Comparison of ENCODE assay signal across 20 mouse cellular contexts in genomic region chr9:109939401-109939800, GRCm38 (mm10). TPM values are rescaled to one million over a fixed set of nuclear protein-coding genes. Genes with fewer than 3 reads are reported as not detected.
A peak's percentile ranks its signal among the peaks of the same experiment; 100 is the strongest.
DNase-seq lines count a peak whose midpoint lies in the region; ATAC-seq and TF ChIP-seq lines count a peak whose summit lies in the region.
"Had no signal": no experiment of that assay in that cellular context is flagged by ENCODE, and none has a peak within 500 bp of the region (broad histone marks: within the 10 kb centered on the region; RNA-seq: fewer than 3 reads in every experiment).

No protein-coding gene starts in this region.

- no peaks in the 10 kb centered on the region; the same call in 1 of the 2 replicates for H3K79me2 ChIP-seq in MEL (ENCODE audit: control insufficient read depth, insufficient read depth, low read length, poor library complexity)

- peak; percentile 40 for TF ChIP-seq CTCF in intestine, postnatal 0 days (IDR thresholded peaks at IDR 0.05; ENCODE audit: low read depth)
- TF ChIP-seq CTCF in MEL (IDR thresholded peaks at IDR 0.05 in 2 of 3, conservative IDR thresholded peaks at IDR 0.05 in 1 of 3; ENCODE audit: control insufficient read depth in 1 of 3, insufficient read depth in 1 of 3, low read depth in 2 of 3, low read length in 3 of 3, poor library complexity in 1 of 3, severe bottlenecking in 1 of 3), result peak in 2 of 3 experiments; percentile 24 to 64; a peak in 3 of 6 replicates

- no peaks in the 10 kb centered on the region for H3K27me3 ChIP-seq in intestine, postnatal 0 days (replicated peaks; ENCODE audit: control insufficient read depth, insufficient read depth, low read length)
- no peaks in the 10 kb centered on the region for H3K27me3 ChIP-seq in intestine, embryonic 15.5 days (replicated peaks)
- no peaks in the 10 kb centered on the region for H3K27me3 ChIP-seq in MEL (ENCODE audit: control insufficient read depth in 1 of 2, insufficient read depth in 2 of 2, low read length in 2 of 2)
- H3K27me3 ChIP-seq in splenic B cell, adult 2 months (ENCODE audit: control insufficient read depth, insufficient read depth, low read length, poor library complexity, severe bottlenecking), result no peaks in the 10 kb centered on the region
- H3K27me3 ChIP-seq: embryonic facial prominence, embryonic 13.5 days; heart, embryonic 15.5 days; limb, embryonic 12.5 days; liver, embryonic 15.5 days had no signal

- 98% methylated on average over 3 of the region's 3 CpGs for WGBS in intestine, postnatal 0 days
- 97% methylated on average over 3 of the region's 3 CpGs for WGBS in intestine, embryonic 15.5 days

- H3K36me3 ChIP-seq in intestine, postnatal 0 days (ENCODE audit: control insufficient read depth, insufficient read depth), result no peaks in the 10 kb centered on the region
- H3K36me3 ChIP-seq in intestine, embryonic 15.5 days, result no peaks in the 10 kb centered on the region
- H3K36me3 ChIP-seq in MEL (ENCODE audit: control insufficient read depth in 1 of 2, insufficient read depth in 2 of 2, low read length in 2 of 2), result 0 out of 4 replicates have a peak, but pooled peaks cover 0 to 3% of the 10 kb centered on the region in 2 experiments
- no peaks in the 10 kb centered on the region for H3K36me3 ChIP-seq in splenic B cell, adult 2 months (ENCODE audit: control insufficient read depth, insufficient read depth, low read length, poor library complexity, severe bottlenecking)
- H3K36me3 ChIP-seq: embryonic facial prominence, embryonic 13.5 days; G1E; heart, embryonic 15.5 days; limb, embryonic 12.5 days; liver, embryonic 15.5 days had no signal

- TF ChIP-seq RAD21 in MEL (IDR thresholded peaks at IDR 0.05; ENCODE audit: low read depth, low read length), result peak; percentile 58

- no peak for TF ChIP-seq EP300 in MEL (IDR thresholded peaks at IDR 0.05; ENCODE audit: low read depth in 1 of 2, low read length in 2 of 2)

- DNase-seq in thymus, postnatal 0 days (ENCODE audit: low spot score), result peak; percentile 10
- no peak for DNase-seq in thymus, postnatal 10 days (ENCODE audit: low spot score in 2 of 2)
- peak; percentile 38 for DNase-seq in MEL (ENCODE audit: low read depth, low spot score)
- peak; percentile 34 for DNase-seq in splenic B cell, adult 2 months (ENCODE audit: low read depth, low spot score)
- no peak for DNase-seq in embryo, embryonic 10 days (ENCODE audit: low spot score)
- no peak for DNase-seq in cerebellum, postnatal 36 days
- DNase-seq: cerebellum, adult 11-12 months; gastrocnemius, postnatal 36 days; midbrain, embryonic 14.5 days; thymus, adult 18-20 months had no signal

- ATAC-seq in intestine, postnatal 0 days, result no peak
- ATAC-seq in intestine, embryonic 15.5 days, result no peak
- ATAC-seq: activated CD4-positive, CD25-positive, alpha-beta regulatory T cell, adult 4 months had no signal

- H3K9ac ChIP-seq in intestine, postnatal 0 days (ENCODE audit: low read depth, low read length), result no peak overlapping the region
- no peak overlapping the region for H3K9ac ChIP-seq in intestine, embryonic 15.5 days
- H3K9ac ChIP-seq in MEL (ENCODE audit: control insufficient read depth, low read depth, low read length, poor library complexity, severe bottlenecking), result no peak overlapping the region
- H3K9ac ChIP-seq: embryonic facial prominence, embryonic 13.5 days; heart, embryonic 15.5 days; hindbrain, embryonic 14.5 days; limb, embryonic 12.5 days; liver, embryonic 15.5 days had no signal

- H3K4me2 ChIP-seq in intestine, postnatal 0 days (replicated peaks; ENCODE audit: low read depth), result no peak overlapping the region
- no peak overlapping the region for H3K4me2 ChIP-seq in intestine, embryonic 15.5 days (replicated peaks)
- H3K4me2 ChIP-seq: embryonic facial prominence, embryonic 13.5 days; heart, embryonic 15.5 days; hindbrain, embryonic 14.5 days; limb, embryonic 12.5 days; liver, embryonic 15.5 days had no signal

- no peak overlapping the region for H3K27ac ChIP-seq in intestine, postnatal 0 days (ENCODE audit: low read depth, low read length)
- H3K27ac ChIP-seq in intestine, embryonic 15.5 days, result no peak overlapping the region
- no peak overlapping the region for H3K27ac ChIP-seq in MEL (ENCODE audit: control insufficient read depth, low read depth, low read length)
- H3K27ac ChIP-seq: embryonic facial prominence, embryonic 13.5 days; heart, embryonic 15.5 days; hindbrain, embryonic 14.5 days; limb, embryonic 12.5 days; liver, embryonic 15.5 days; macrophage had no signal

- no peaks in the 10 kb centered on the region for H3K4me1 ChIP-seq in intestine, postnatal 0 days (replicated peaks; ENCODE audit: control insufficient read depth, insufficient read depth, low read length)
- peaks cover 6% of the 10 kb centered on the region; the same call in 1 of the 2 replicates for H3K4me1 ChIP-seq in intestine, embryonic 15.5 days (replicated peaks)
- H3K4me1 ChIP-seq in MEL (ENCODE audit: control insufficient read depth in 1 of 2, insufficient read depth in 2 of 2, low read length in 2 of 2), result 0 out of 4 replicates have a peak, but pooled peaks cover 0 to 3% of the 10 kb centered on the region in 2 experiments
- H3K4me1 ChIP-seq: embryonic facial prominence, embryonic 13.5 days; limb, embryonic 12.5 days had no signal

- no peak for TF ChIP-seq POLR2A in MEL (IDR thresholded peaks at IDR 0.05; ENCODE audit: control insufficient read depth in 1 of 2, insufficient read depth in 1 of 2, low read depth in 1 of 2, low read length in 2 of 2, poor library complexity in 1 of 2)

- H3K4me3 ChIP-seq in intestine, postnatal 0 days (ENCODE audit: low read depth, low read length), result no peak overlapping the region
- H3K4me3 ChIP-seq in intestine, embryonic 15.5 days (replicated peaks), result no peak overlapping the region
- no peak overlapping the region for H3K4me3 ChIP-seq in MEL (ENCODE audit: control insufficient read depth in 1 of 2, insufficient read depth in 1 of 2, low read depth in 2 of 2, low read length in 2 of 2)
- H3K4me3 ChIP-seq: embryonic facial prominence, embryonic 13.5 days; heart, embryonic 15.5 days; limb, embryonic 12.5 days; liver, embryonic 15.5 days had no signal

- H3K9me3 ChIP-seq in intestine, postnatal 0 days (ENCODE audit: control insufficient read depth), result no peaks in the 10 kb centered on the region
- no peaks in the 10 kb centered on the region for H3K9me3 ChIP-seq in intestine, embryonic 15.5 days
- no peaks in the 10 kb centered on the region for H3K9me3 ChIP-seq in MEL (replicated peaks; ENCODE audit: insufficient read depth, low read length)
- H3K9me3 ChIP-seq: embryonic facial prominence, embryonic 13.5 days; G1E; heart, embryonic 15.5 days; limb, embryonic 12.5 days; liver, embryonic 15.5 days had no signal

TF ChIP-seq in MEL, 35 proteins besides CTCF, POLR2A, EP300 and RAD21:
- TF ChIP-seq ZNF384 (IDR thresholded peaks at IDR 0.05; ENCODE audit: low read depth, low read length), result peak; percentile 48
- TF ChIP-seq ELF1 (IDR thresholded peaks at IDR 0.05; ENCODE audit: low read depth, low read length), result no peak
- TF ChIP-seq ZKSCAN1 (IDR thresholded peaks at IDR 0.05; ENCODE audit: low read depth, low read length), result no peak
- no peak for TF ChIP-seq ZMIZ1 (IDR thresholded peaks at IDR 0.05; ENCODE audit: low read depth, low read length)
- TF ChIP-seq GABPA (IDR thresholded peaks at IDR 0.05; ENCODE audit: low read depth, low read length), result no peak
- no peak for TF ChIP-seq HCFC1 (IDR thresholded peaks at IDR 0.05; ENCODE audit: low read depth, low read length)
- TF ChIP-seq MAZ (IDR thresholded peaks at IDR 0.05; ENCODE audit: low read depth, low read length), result peak; percentile 31; the same call in 1 of the 2 replicates
- TF ChIP-seq ZC3H11A (IDR thresholded peaks at IDR 0.05; ENCODE audit: low read depth, low read length), result no peak; the same call in 1 of the 2 replicates
- TF ChIP-seq NRF1 (IDR thresholded peaks at IDR 0.05; ENCODE audit: insufficient read depth, low read depth, low read length, poor library complexity, severe bottlenecking), result no peak
- peak; percentile 60 for TF ChIP-seq SMC3 (IDR thresholded peaks at IDR 0.05; ENCODE audit: low read depth, low read length)
- no peak for TF ChIP-seq GATA1 (IDR thresholded peaks at IDR 0.05; ENCODE audit: low read depth, low read length)
- TF ChIP-seq BHLHE40 (IDR thresholded peaks at IDR 0.05; ENCODE audit: borderline replicate concordance, low read depth, low read length), result no peak

RNA-seq across cellular contexts. Expression of gene Map4, which starts 8.1 kb away (rescaled TPM):
- polyA plus RNA-seq in intestine, postnatal 0 days (2015; fragmentation: Nextera tagmentation; extraction: Ambion mirVana), result 26.0 and 28.4 TPM in 2 replicates
- polyA plus RNA-seq in intestine, embryonic 15.5 days (2015; fragmentation: Nextera tagmentation; extraction: Ambion mirVana), result 53.0 and 54.4 TPM in 2 replicates
- polyA plus RNA-seq in thymus, postnatal 0 days (2015; fragmentation: Nextera tagmentation; extraction: Ambion mirVana), result 69.9 and 71.6 TPM in 2 replicates
- total RNA-seq in MEL (2012; rRNA removed), result 14.5 and 20.7 TPM in 2 replicates
- polyA plus RNA-seq in MEL (2012; ENCODE audit: insufficient read depth in 1 of 2, insufficient read length in 2 of 2, low read depth in 1 of 2, low replicate concordance in 2 of 2, missing spikeins in 1 of 2), result 10 to 100 TPM in 1 of 2 experiments, not detected in 1; 47.8 TPM

Comparison
In these comparisons a context has a peak if more than half of its experiments do, and no peak if none do; other contexts are left out.
1. DNase-seq: peak in thymus, postnatal 0 days (single experiment), MEL (single experiment) and splenic B cell, adult 2 months (single experiment); none in thymus, postnatal 10 days (0 of 2), embryo, embryonic 10 days (single experiment) and cerebellum, postnatal 36 days (0 of 2).